Mouse (Mus musculus): ENCODE data around the gene Calml3. TPM values are rescaled to one million over a fixed set of nuclear protein-coding genes. Genes with fewer than 3 reads are reported as not detected.

Calml3 gene
- polyA plus RNA-seq, 1 experiment from 2014 or later = 0.29 TPM

DNA sequence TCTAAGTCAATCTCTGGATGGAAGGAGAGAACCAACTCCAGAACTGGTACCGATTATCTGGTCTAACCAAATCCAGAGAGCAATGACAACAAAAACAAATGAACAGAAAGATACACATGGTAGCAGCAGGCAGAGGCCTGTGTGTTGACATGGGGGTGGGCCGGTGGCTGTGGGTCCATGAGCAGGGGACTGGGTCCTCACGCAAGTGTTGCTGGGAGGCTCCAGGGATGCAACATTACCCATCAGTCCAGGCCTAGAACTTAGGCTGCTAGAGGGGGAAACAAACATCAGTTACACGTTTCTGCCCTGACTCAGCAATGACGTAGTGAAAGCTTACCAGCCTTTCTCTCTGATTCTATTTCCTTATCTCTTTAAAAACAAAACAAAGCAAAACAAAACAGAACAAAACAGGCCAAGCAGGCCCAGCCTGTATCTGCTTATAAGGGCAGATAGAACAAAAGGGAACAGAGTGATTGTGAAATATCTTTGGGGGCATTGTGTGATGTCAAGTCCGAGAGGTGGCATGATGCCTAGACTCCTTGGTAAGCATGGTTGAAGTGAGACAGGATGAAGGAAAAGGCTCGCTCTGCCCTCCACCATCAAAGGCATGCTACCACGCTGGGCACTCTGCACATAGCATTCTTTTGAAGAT, 24.4 kb downstream of the Calml3 start:
- H3K9me3 ChIP-seq (replicated peaks; ENCODE audit: control insufficient read depth, low read length) = no peaks in the 10 kb centered on the region
- no peak for ATAC-seq (replicated peaks; ENCODE audit: insufficient number of reproducible peaks, low FRiP score, low TSS enrichment, low read depth)

DNA sequence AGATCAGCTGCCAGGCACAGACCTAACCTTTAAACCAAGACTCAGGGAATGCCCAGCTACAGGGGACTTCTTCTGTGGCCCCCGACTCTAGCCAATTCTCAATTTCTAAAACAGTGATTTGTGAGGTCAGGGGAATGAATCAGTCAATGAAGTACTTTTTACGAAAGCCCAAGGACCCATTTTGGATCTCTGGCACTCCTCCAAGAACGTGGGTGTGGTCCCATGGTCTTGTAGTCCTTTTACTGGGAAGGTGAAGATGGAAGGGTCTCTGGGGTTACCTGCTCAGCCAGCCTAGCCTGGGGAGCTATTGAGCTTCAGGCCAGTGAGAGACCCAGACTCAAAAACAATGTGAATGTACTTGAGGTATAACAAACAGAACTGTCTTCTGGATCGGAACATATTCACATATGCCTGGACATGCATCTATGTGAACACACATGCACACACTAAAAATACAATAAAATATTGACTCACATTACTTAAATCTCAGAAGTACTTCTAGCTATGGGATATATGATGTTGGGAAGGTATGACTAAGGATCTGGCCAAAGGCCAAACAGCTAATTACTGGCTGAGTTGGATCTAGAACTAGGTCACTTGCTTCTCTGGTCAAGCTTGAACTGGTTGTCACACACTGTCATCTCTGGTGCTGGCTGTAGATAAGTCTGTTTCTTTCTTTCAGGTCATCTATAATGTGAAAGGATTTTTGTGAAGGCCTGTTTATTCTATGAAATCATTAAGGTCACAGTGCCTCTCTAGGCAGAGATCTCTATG, 25.3 kb downstream of the Calml3 start:
- ATAC-seq (replicated peaks; ENCODE audit: insufficient number of reproducible peaks, low FRiP score, low TSS enrichment, low read depth) (no peak), DNase-seq (ENCODE audit: low spot score) (no peak)
- no peak overlapping the region for H3K9ac ChIP-seq (replicated peaks; ENCODE audit: low read length)
- H3K36me3 ChIP-seq (replicated peaks; ENCODE audit: control insufficient read depth, insufficient read depth, low read depth, low read length) = no peaks in the 10 kb centered on the region
- no peaks in the 10 kb centered on the region for H3K27me3 ChIP-seq (ENCODE audit: control insufficient read depth, insufficient read depth, low read length)
- 84% methylated on average over 4 of the region's 4 CpGs for WGBS
- no peaks in the 10 kb centered on the region for H3K4me1 ChIP-seq (ENCODE audit: control insufficient read depth, insufficient read depth, low read length)
- H3K9me3 ChIP-seq (replicated peaks; ENCODE audit: control insufficient read depth, low read length) = no peaks in the 10 kb centered on the region
- no peak overlapping the region for H3K4me2 ChIP-seq (ENCODE audit: low read depth, low read length)
- no peak overlapping the region for H3K4me3 ChIP-seq (ENCODE audit: low read depth, low read length)
- H3K27ac ChIP-seq (replicated peaks; ENCODE audit: low read depth, low read length) = no peak overlapping the region

More for the DNA sequence above, 24.4 kb downstream of the Calml3 start:
- DNase-seq (ENCODE audit: low spot score) = no peak
- no peak overlapping the region for H3K4me3 ChIP-seq (ENCODE audit: low read depth, low read length)
- H3K9ac ChIP-seq (replicated peaks; ENCODE audit: low read length) = no peak overlapping the region
- H3K4me2 ChIP-seq (ENCODE audit: low read depth, low read length) = no peak overlapping the region
- WGBS = 79% methylated on average over 8 of the region's 8 CpGs
- no peak overlapping the region for H3K27ac ChIP-seq (replicated peaks; ENCODE audit: low read depth, low read length)
- no peaks in the 10 kb centered on the region for H3K4me1 ChIP-seq (ENCODE audit: control insufficient read depth, insufficient read depth, low read length)
- H3K27me3 ChIP-seq (ENCODE audit: control insufficient read depth, insufficient read depth, low read length) = no peaks in the 10 kb centered on the region
- H3K36me3 ChIP-seq (replicated peaks; ENCODE audit: control insufficient read depth, insufficient read depth, low read depth, low read length) = no peaks in the 10 kb centered on the region

- Histone ChIP-seq H3K9ac (replicated peaks; ENCODE audit: low read length) (no peak overlapping the region), H3K9me3 (replicated peaks; ENCODE audit: control insufficient read depth, low read length) (no peaks in the 10 kb centered on the region), H3K36me3 (replicated peaks; ENCODE audit: control insufficient read depth, insufficient read depth, low read depth, low read length) (no peaks in the 10 kb centered on the region), H3K27me3 (ENCODE audit: control insufficient read depth, insufficient read depth, low read length) (no peaks in the 10 kb centered on the region), H3K4me2 (ENCODE audit: low read depth, low read length) (no peak overlapping the region), H3K4me3 (ENCODE audit: low read depth, low read length) (no peak overlapping the region), H3K27ac (replicated peaks; ENCODE audit: low read depth, low read length) (no peak overlapping the region), H3K4me1 (ENCODE audit: control insufficient read depth, insufficient read depth, low read length) (no peaks in the 10 kb centered on the region)
- ATAC-seq (replicated peaks; ENCODE audit: insufficient number of reproducible peaks, low FRiP score, low TSS enrichment, low read depth) (no peak), DNase-seq (ENCODE audit: low spot score) (no peak)
- 79% methylated on average over 5 of the region's 5 CpGs for WGBS
These were observed 26.8 kb downstream of the Calml3 start for GRCm38 (mm10) chr13:3777216-3777912.

GRCm38 (mm10) chr13:3776446-3776845, 27.7 kb downstream of the Calml3 start:
- Histone ChIP-seq H3K9ac (replicated peaks; ENCODE audit: low read length) (no peak overlapping the region), H3K4me3 (ENCODE audit: low read depth, low read length) (no peak overlapping the region), H3K27ac (replicated peaks; ENCODE audit: low read depth, low read length) (no peak overlapping the region), H3K9me3 (replicated peaks; ENCODE audit: control insufficient read depth, low read length) (no peaks in the 10 kb centered on the region), H3K36me3 (replicated peaks; ENCODE audit: control insufficient read depth, insufficient read depth, low read depth, low read length) (no peaks in the 10 kb centered on the region), H3K27me3 (ENCODE audit: control insufficient read depth, insufficient read depth, low read length) (no peaks in the 10 kb centered on the region), H3K4me2 (ENCODE audit: low read depth, low read length) (no peak overlapping the region), H3K4me1 (ENCODE audit: control insufficient read depth, insufficient read depth, low read length) (no peaks in the 10 kb centered on the region)
- DNase-seq (ENCODE audit: low spot score) = no peak
- ATAC-seq (replicated peaks; ENCODE audit: insufficient number of reproducible peaks, low FRiP score, low TSS enrichment, low read depth) = no peak
- WGBS = 91% methylated on average over 4 of the region's 4 CpGs

DNA sequence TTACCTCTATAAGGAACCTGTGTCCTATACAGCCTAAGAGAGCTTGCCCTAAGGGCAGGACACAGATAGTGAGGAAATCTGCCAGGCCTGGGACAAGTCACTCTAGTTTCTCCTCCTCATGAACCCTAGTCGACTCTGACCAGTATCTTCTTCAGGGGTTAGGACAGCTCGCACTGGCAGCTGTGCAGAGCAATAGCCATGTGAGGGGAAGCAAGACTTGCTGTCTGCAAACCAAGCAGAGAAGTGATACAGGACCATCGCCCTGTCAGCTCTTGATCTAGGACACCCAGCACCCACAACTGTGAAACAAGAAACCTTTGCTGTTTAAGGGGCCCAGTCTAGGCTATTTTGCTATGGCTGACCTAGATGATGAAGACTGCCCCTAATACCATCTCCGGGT, 29.1 kb downstream of the Calml3 start:
- no peak overlapping the region for H3K27ac ChIP-seq (replicated peaks; ENCODE audit: low read depth, low read length)
- H3K4me3 ChIP-seq (ENCODE audit: low read depth, low read length) = no peak overlapping the region
- no peak overlapping the region for H3K9ac ChIP-seq (replicated peaks; ENCODE audit: low read length)
- no peaks in the 10 kb centered on the region for H3K27me3 ChIP-seq (ENCODE audit: control insufficient read depth, insufficient read depth, low read length)
- H3K9me3 ChIP-seq (replicated peaks; ENCODE audit: control insufficient read depth, low read length) = no peaks in the 10 kb centered on the region
- DNase-seq (ENCODE audit: low spot score) = no peak
- no peak for ATAC-seq (replicated peaks; ENCODE audit: insufficient number of reproducible peaks, low FRiP score, low TSS enrichment, low read depth)
- H3K36me3 ChIP-seq (replicated peaks; ENCODE audit: control insufficient read depth, insufficient read depth, low read depth, low read length) = no peaks in the 10 kb centered on the region
- H3K4me1 ChIP-seq (ENCODE audit: control insufficient read depth, insufficient read depth, low read length) = no peaks in the 10 kb centered on the region; the same call in 1 of the 2 replicates
- H3K4me2 ChIP-seq (ENCODE audit: low read depth, low read length) = no peak overlapping the region
- WGBS = 83% methylated on average over 4 of the region's 4 CpGs

GRCm38 (mm10) chr13:3774280-3774679, 29.8 kb downstream of the Calml3 start:
- no peak for DNase-seq (ENCODE audit: low spot score)
- Histone ChIP-seq H3K27me3 (ENCODE audit: control insufficient read depth, insufficient read depth, low read length) (no peaks in the 10 kb centered on the region), H3K4me3 (ENCODE audit: low read depth, low read length) (no peak overlapping the region), H3K9me3 (replicated peaks; ENCODE audit: control insufficient read depth, low read length) (no peaks in the 10 kb centered on the region), H3K9ac (replicated peaks; ENCODE audit: low read length) (no peak overlapping the region), H3K36me3 (replicated peaks; ENCODE audit: control insufficient read depth, insufficient read depth, low read depth, low read length) (no peaks in the 10 kb centered on the region), H3K27ac (replicated peaks; ENCODE audit: low read depth, low read length) (no peak overlapping the region), H3K4me2 (ENCODE audit: low read depth, low read length) (no peak overlapping the region), H3K4me1 (ENCODE audit: control insufficient read depth, insufficient read depth, low read length) (no peaks in the 10 kb centered on the region; the same call in 1 of the 2 replicates)
- 92% methylated on average over 3 of the region's 3 CpGs for WGBS
- ATAC-seq (replicated peaks; ENCODE audit: insufficient number of reproducible peaks, low FRiP score, low TSS enrichment, low read depth) = no peak

DNA sequence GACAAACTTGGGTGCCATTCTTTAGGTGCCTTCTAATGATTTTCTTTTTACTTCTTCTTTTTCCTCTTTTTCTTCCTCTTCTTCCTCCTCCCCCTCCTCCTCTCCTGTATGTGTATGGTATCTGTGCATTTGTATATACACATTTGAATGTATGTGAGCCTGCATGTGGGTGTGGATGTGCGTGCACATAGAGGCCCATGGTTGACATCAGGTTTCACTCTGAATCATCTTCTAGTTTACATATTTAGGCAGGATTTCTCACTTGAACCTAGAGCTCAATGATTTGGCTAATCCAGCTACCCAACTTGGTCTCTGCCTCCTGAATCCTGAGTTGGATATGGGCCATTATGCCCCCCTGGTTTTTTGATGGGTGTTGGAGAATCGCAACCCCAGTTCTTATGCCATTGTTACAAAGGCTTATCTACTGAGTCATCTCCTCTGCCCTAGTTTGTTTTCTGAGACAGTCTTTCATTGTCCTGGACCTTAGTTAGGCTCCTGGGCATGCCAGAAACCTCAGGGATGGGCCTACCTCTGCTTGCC, 30.9 kb downstream of the Calml3 start:
- Histone ChIP-seq H3K9ac (replicated peaks; ENCODE audit: low read length) (no peak overlapping the region), H3K27me3 (ENCODE audit: control insufficient read depth, insufficient read depth, low read length) (no peaks in the 10 kb centered on the region), H3K4me2 (ENCODE audit: low read depth, low read length) (no peak overlapping the region), H3K4me3 (ENCODE audit: low read depth, low read length) (no peak overlapping the region), H3K4me1 (ENCODE audit: control insufficient read depth, insufficient read depth, low read length) (no peaks in the 10 kb centered on the region; the same call in 1 of the 2 replicates), H3K27ac (replicated peaks; ENCODE audit: low read depth, low read length) (no peak overlapping the region), H3K36me3 (replicated peaks; ENCODE audit: control insufficient read depth, insufficient read depth, low read depth, low read length) (no peaks in the 10 kb centered on the region), H3K9me3 (replicated peaks; ENCODE audit: control insufficient read depth, low read length) (no peaks in the 10 kb centered on the region)
- ATAC-seq (replicated peaks; ENCODE audit: insufficient number of reproducible peaks, low FRiP score, low TSS enrichment, low read depth) (no peak), DNase-seq (ENCODE audit: low spot score) (no peak)
- WGBS = 89% methylated on average over 2 of the region's 2 CpGs
